In the genomic region with DNA sequence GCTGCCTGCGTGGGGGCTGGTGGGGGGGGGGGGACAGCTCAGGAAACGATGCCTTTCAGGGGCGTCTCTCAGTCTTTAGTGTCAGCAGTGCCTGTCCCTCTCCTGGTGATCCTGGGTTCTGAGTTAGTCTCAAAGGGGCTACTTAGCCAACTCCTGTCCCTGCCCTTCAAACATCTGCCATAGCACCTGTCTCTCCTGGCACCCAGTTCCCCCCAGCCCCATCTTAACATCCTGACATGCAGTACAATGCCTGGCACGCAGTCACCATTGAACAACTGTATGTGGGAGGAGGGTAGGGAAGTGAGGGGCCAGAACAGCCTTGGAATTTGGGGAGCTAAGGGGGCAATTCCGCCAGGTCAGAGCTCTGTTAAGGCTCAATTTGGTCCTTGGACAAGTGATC, we compare ENCODE assay signal across 14 mouse cellular contexts. TPM values are rescaled to one million over a fixed set of nuclear protein-coding genes. Genes with fewer than 3 reads are reported as not detected.
DNase-seq lines count a peak whose midpoint lies in the region; ATAC-seq lines count a peak whose summit lies in the region.
"Had no signal": no experiment of that assay in that cellular context is flagged by ENCODE, and none has a peak within 500 bp of the region (broad histone marks: within the 10 kb centered on the region; RNA-seq: fewer than 3 reads in every experiment).

No protein-coding gene starts in this region.

- ATAC-seq in heart, embryonic 15.5 days (replicated peaks; ENCODE audit: insufficient number of reproducible peaks, insufficient read depth, low FRiP score, low read depth), result no peak
- no peak for ATAC-seq in lung, embryonic 16.5 days (ENCODE audit: low read depth)
- ATAC-seq in intestine, embryonic 14.5 days (replicated peaks; ENCODE audit: low FRiP score, low TSS enrichment, low read depth), result no peak
- ATAC-seq in stomach, embryonic 14.5 days (ENCODE audit: insufficient number of reproducible peaks, insufficient read depth, low FRiP score, low read depth), result no peak
- ATAC-seq: activated CD4-positive, CD25-positive, alpha-beta regulatory T cell, adult 4 months had no signal

- H3K4me2 ChIP-seq in heart, embryonic 15.5 days, result no peak overlapping the region
- no peak overlapping the region for H3K4me2 ChIP-seq in lung, embryonic 16.5 days (ENCODE audit: low read depth, low read length)
- no peak overlapping the region for H3K4me2 ChIP-seq in intestine, embryonic 14.5 days (ENCODE audit: low read length)
- no peak overlapping the region for H3K4me2 ChIP-seq in stomach, embryonic 14.5 days (replicated peaks; ENCODE audit: low read depth, low read length)

- DNase-seq in heart, postnatal 4 days, result no peak
- DNase-seq in lung, postnatal 10 days, result no peak
- no peak for DNase-seq in intestine, embryonic 14.5 days (ENCODE audit: low spot score)
- DNase-seq in right cerebral cortex, adult 18-20 months, result no peak
- no peak for DNase-seq in B cell, adult 2 months
- DNase-seq: cerebellum, adult 11 months; kidney, postnatal 14 days; thymus, postnatal 4 days had no signal

- peaks cover 49% of the 10 kb centered on the region for H3K4me1 ChIP-seq in heart, embryonic 15.5 days (replicated peaks)
- peaks cover 42% of the 10 kb centered on the region for H3K4me1 ChIP-seq in lung, embryonic 16.5 days (replicated peaks; ENCODE audit: control insufficient read depth, insufficient read depth, low read length)
- peaks cover 57% of the 10 kb centered on the region for H3K4me1 ChIP-seq in intestine, embryonic 14.5 days (replicated peaks; ENCODE audit: control insufficient read depth, insufficient read depth, low read length)
- peaks cover 56% of the 10 kb centered on the region for H3K4me1 ChIP-seq in stomach, embryonic 14.5 days (ENCODE audit: control insufficient read depth, insufficient read depth, low read length)

- peak overlapping the region; percentile 80 for H3K27ac ChIP-seq in heart, embryonic 15.5 days
- H3K27ac ChIP-seq in lung, embryonic 16.5 days (ENCODE audit: low read length), result peak overlapping the region; percentile 84
- peak overlapping the region; percentile 91 for H3K27ac ChIP-seq in intestine, embryonic 14.5 days (ENCODE audit: low read depth)
- H3K27ac ChIP-seq in stomach, embryonic 14.5 days (ENCODE audit: low read length), result peak overlapping the region; percentile 86

- no peak overlapping the region for H3K4me3 ChIP-seq in heart, embryonic 15.5 days
- no peak overlapping the region for H3K4me3 ChIP-seq in lung, embryonic 16.5 days (ENCODE audit: low read length)
- no peak overlapping the region for H3K4me3 ChIP-seq in intestine, embryonic 14.5 days (ENCODE audit: low read depth, low read length)
- no peak overlapping the region for H3K4me3 ChIP-seq in stomach, embryonic 14.5 days (ENCODE audit: low read depth, low read length)

- H3K9ac ChIP-seq in heart, embryonic 15.5 days, result no peak overlapping the region
- no peak overlapping the region for H3K9ac ChIP-seq in lung, embryonic 16.5 days (ENCODE audit: low read length)
- no peak overlapping the region for H3K9ac ChIP-seq in intestine, embryonic 14.5 days (ENCODE audit: low read length)
- no peak overlapping the region for H3K9ac ChIP-seq in stomach, embryonic 14.5 days (replicated peaks; ENCODE audit: low read depth, low read length)

- H3K36me3 ChIP-seq in heart, embryonic 15.5 days, result no peaks in the 10 kb centered on the region
- no peaks in the 10 kb centered on the region for H3K36me3 ChIP-seq in lung, embryonic 16.5 days (ENCODE audit: control insufficient read depth, insufficient read depth, low read length)
- H3K36me3 ChIP-seq in intestine, embryonic 14.5 days (ENCODE audit: control insufficient read depth, insufficient read depth, low read length), result no peaks in the 10 kb centered on the region
- no peaks in the 10 kb centered on the region for H3K36me3 ChIP-seq in stomach, embryonic 14.5 days (ENCODE audit: control insufficient read depth, insufficient read depth, low read length)

- WGBS in heart, embryonic 15.5 days, result 50% methylated on average over 5 of the region's 5 CpGs
- 55% methylated on average over 5 of the region's 5 CpGs for WGBS in lung, embryonic 16.5 days
- 47% methylated on average over 5 of the region's 5 CpGs for WGBS in intestine, embryonic 14.5 days
- 32% methylated on average over 5 of the region's 5 CpGs for WGBS in stomach, embryonic 14.5 days

- H3K27me3 ChIP-seq in heart, embryonic 15.5 days, result no peaks in the 10 kb centered on the region
- no peaks in the 10 kb centered on the region for H3K27me3 ChIP-seq in lung, embryonic 16.5 days (ENCODE audit: control insufficient read depth, insufficient read depth, low read depth, low read length)
- no peaks in the 10 kb centered on the region for H3K27me3 ChIP-seq in intestine, embryonic 14.5 days (replicated peaks; ENCODE audit: control insufficient read depth, insufficient read depth, low read length)
- H3K27me3 ChIP-seq in stomach, embryonic 14.5 days (ENCODE audit: control insufficient read depth, insufficient read depth, low read length), result no peaks in the 10 kb centered on the region

- H3K9me3 ChIP-seq in heart, embryonic 15.5 days (replicated peaks), result no peaks in the 10 kb centered on the region
- H3K9me3 ChIP-seq in lung, embryonic 16.5 days (ENCODE audit: control insufficient read depth, low read length), result no peaks in the 10 kb centered on the region
- H3K9me3 ChIP-seq in intestine, embryonic 14.5 days (ENCODE audit: control insufficient read depth, low read length), result no peaks in the 10 kb centered on the region
- no peaks in the 10 kb centered on the region for H3K9me3 ChIP-seq in stomach, embryonic 14.5 days (ENCODE audit: control insufficient read depth, low read depth, low read length)

RNA-seq across cellular contexts. Expression of a gene that starts 49.7 kb away (rescaled TPM):
- polyA plus RNA-seq in heart, embryonic 15.5 days (2015; fragmentation: Nextera tagmentation; extraction: Ambion mirVana), result 131 and 212 TPM in 2 replicates
- 10 to 100 TPM; 66.1 to 72.8 TPM for total RNA-seq in heart, postnatal 4 days (2021)
- 702 and 746 TPM in 2 replicates for polyA plus RNA-seq in lung, embryonic 16.5 days (2015; fragmentation: Nextera tagmentation; extraction: Ambion mirVana)
- polyA plus RNA-seq in intestine, embryonic 14.5 days (2014; fragmentation: Nextera tagmentation; extraction: Ambion mirVana), result 398 and 437 TPM in 2 replicates
- polyA plus RNA-seq in stomach, embryonic 14.5 days (2014; fragmentation: Nextera tagmentation; extraction: Ambion mirVana), result 477 and 553 TPM in 2 replicates
- total RNA-seq: liver, adult 2 months; monocyte, adult 5-6 weeks had no signal
- polyA plus RNA-seq: activated CD4-positive, CD25-positive, alpha-beta regulatory T cell, adult 4 months had no signal
